Mouse (Mus musculus): Measurements from ENCODE around the gene Rhbdf2.

Rhbdf2 gene

DNA sequence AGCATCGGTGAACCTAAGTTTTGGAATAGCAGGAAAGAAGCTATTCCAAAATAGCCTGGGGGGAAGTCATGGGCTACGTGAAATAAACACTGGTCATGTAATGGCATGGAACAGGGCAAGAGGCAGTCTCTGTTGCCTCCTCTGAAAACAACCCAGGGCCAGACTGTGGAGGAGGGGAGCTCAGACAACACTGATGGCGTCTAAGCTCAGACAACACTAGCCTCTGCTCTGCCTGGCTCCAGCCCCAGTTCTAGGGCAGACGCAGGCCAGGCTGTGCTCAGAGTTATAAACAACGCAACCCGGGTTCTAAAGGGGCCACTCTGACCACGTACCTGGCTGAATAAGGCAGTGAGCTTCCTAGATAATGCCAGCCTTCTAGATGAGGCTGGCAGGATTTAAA lies 76.1 kb downstream of the Rhbdf2 start:
- no peak for DNase-seq (ENCODE audit: low read depth, low spot score)

DNA sequence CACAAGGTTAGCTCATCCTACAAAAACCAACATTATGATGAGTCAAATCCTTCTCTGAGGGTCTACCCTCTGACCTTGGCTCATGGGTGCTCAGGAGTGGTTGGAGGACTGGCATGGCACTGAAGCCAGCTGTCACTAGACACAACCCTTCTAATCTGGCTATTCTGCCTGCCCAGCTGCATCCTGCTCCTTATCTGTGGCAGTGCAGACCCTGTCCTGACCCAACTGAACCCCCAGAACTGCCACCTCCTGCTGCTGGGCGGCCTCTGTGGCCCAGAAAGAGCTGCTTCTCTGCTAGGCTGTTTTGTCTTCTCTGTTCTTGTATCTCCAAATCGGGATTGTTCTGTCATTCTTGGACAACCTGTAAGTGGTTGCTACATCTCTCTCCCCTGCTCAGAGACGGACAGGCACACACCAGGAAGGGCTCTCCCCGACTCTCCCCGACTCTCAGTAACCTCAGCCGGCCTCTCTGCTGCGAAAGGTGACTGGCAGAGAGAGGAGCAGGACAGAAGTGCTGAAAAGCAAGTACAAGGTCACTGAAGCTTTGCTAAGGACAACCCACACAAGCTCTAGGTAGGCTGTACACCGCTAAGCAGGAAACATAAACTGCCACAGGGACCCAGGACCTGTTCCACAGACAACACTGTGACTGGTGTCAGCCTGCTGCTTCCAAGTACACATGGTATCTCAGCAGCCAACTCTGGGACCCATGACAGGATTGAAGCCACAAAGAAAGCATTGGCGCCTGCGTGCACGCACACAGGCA lies 77.4 kb downstream of the Rhbdf2 start:
- no peak for DNase-seq (ENCODE audit: low read depth, low spot score)

DNA sequence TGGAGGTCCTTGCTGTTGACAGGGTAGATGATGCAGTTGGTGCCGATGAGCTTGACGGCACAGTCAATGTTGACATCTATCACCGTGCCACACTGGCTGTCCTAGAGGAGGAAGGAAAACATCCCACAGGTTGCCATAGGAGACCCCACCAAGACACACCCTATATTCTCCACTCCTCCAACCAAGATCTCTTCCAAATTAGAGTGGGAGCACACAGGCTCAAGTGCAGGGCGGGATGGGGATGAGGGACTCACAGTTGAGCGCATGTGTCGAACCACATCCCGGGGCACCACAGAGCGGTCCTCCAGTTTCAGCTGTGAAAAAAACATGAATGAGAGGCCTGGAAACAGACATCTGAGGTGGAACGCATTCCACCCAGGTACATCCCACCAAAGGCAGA lies 78.0 kb downstream of the Rhbdf2 start:
- no peak for DNase-seq (ENCODE audit: low read depth, low spot score)
